Mouse (Mus musculus) small intestine, adult 2 months (tissue): ENCODE data around the gene Ip6k1.

Source experiments
- CTCF ChIP-seq: fragments of 200-500 bp; IDR thresholded peaks from 2 replicates; pipeline ENCODE4 v1.5.1; 2012; ENCODE audit warnings: low read depth, mild to moderate bottlenecking, control low read depth, inconsistent platforms, low read length, moderate library complexity, mixed read lengths; ENCODE audit not compliant: insufficient replicate concordance, insufficient read length; ENCODE audit errors: extremely low read depth
- POLR2A ChIP-seq: fragments of 200-500 bp; IDR thresholded peaks from 2 replicates; pipeline ENCODE4 v1.6.1; 2012; ENCODE audit warnings: low read depth, mild to moderate bottlenecking, control low read depth, inconsistent platforms, low read length, moderate library complexity

DNA sequence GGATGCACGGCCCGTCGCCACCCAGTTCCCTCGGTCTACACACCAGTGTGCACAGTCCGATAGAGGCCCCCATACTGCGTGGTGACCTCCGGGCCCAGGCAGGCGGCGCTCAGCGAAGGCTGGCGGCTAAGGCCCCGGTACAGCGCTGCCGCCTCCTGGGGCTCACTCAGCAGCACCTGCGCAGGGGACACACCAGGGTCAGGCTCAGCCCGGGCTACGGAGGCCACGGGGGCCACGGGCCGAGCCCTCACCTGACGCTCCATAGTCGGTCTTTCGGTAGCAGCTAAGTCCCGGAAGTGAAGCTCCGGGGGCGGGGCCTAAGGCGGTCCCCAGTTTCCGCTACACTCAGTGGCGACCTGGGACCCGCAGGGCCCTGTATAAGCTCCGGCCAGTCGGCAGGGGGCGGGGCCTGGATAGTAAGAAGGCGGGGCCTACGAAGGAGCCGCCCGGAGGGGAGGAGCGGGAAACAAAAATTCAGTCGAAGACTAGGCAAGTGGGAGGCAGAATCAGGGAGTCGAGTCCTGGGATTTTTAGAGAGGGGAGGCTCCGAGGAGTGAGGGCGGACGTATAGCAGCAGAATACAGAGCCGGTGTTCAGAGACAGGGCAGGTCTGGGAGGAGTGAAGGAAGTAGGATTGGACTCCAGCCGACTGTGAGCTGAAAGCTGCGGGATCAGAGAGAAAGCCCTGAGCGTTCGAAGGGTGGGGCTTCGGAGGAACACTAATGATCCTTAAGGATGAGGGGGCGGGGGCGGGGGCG lies 92.1 kb downstream of the Ip6k1 start, which contains the start of gene Apeh:
- TF ChIP-seq CTCF (no peak), POLR2A (peak; percentile 73)
